9 mouse cellular contexts compared by ENCODE assay signal in genomic region chr8:70505698-70506327, GRCm38 (mm10). TPM values are rescaled to one million over a fixed set of nuclear protein-coding genes. Genes with fewer than 3 reads are reported as not detected.
DNase-seq lines count a peak whose midpoint lies in the region; ATAC-seq and TF ChIP-seq lines count a peak whose summit lies in the region.
"Had no signal": no experiment of that assay in that cellular context is flagged by ENCODE, and none has a peak within 500 bp of the region (broad histone marks: within the 10 kb centered on the region; RNA-seq: fewer than 3 reads in every experiment).

No protein-coding gene starts in this region.

- TF ChIP-seq EP300 in ES-Bruce4 (IDR thresholded peaks at IDR 0.05; ENCODE audit: insufficient read depth, low read depth, low read length) = no peak

- H3K9ac ChIP-seq in heart, embryonic 11.5 days (ENCODE audit: low read depth, low read length) = peak overlapping the region; percentile 89
- peak overlapping the region; percentile 87 for H3K9ac ChIP-seq in ES-Bruce4 (ENCODE audit: low read depth, poor library complexity, severe bottlenecking)
- peak overlapping the region; percentile 75 for H3K9ac ChIP-seq in forebrain, embryonic 14.5 days (ENCODE audit: low read length)
- peak overlapping the region; percentile 91 for H3K9ac ChIP-seq in liver, embryonic 11.5 days (ENCODE audit: low read depth, low read length)
- peak overlapping the region; percentile 78 for H3K9ac ChIP-seq in stomach, embryonic 15.5 days

- WGBS in heart, embryonic 11.5 days (ENCODE audit: insufficient replicate concordance) = 36% methylated on average over 32 of the region's 32 CpGs
- WGBS in forebrain, embryonic 14.5 days = 44% methylated on average over 32 of the region's 32 CpGs
- 39% methylated on average over 32 of the region's 32 CpGs for WGBS in liver, embryonic 11.5 days
- 34% methylated on average over 32 of the region's 32 CpGs for WGBS in stomach, embryonic 15.5 days

- no peaks in the 10 kb centered on the region for H3K9me3 ChIP-seq in heart, embryonic 11.5 days (replicated peaks; ENCODE audit: control insufficient read depth, low read length)
- no peaks in the 10 kb centered on the region for H3K9me3 ChIP-seq in ES-Bruce4 (replicated peaks; ENCODE audit: control insufficient read depth, insufficient read depth, low read length, poor library complexity, severe bottlenecking)
- H3K9me3 ChIP-seq in forebrain, embryonic 14.5 days (replicated peaks; ENCODE audit: control insufficient read depth, low read length) = no peaks in the 10 kb centered on the region
- no peaks in the 10 kb centered on the region for H3K9me3 ChIP-seq in liver, embryonic 11.5 days (ENCODE audit: control insufficient read depth, low read length)
- H3K9me3 ChIP-seq in stomach, embryonic 15.5 days = no peaks in the 10 kb centered on the region

- H3K27me3 ChIP-seq in heart, embryonic 11.5 days (ENCODE audit: control insufficient read depth, insufficient read depth, low read length) = peaks cover 34% of the 10 kb centered on the region
- no peaks in the 10 kb centered on the region for H3K27me3 ChIP-seq in ES-Bruce4 (ENCODE audit: control insufficient read depth, insufficient read depth, low read length, poor library complexity, severe bottlenecking)
- H3K27me3 ChIP-seq in forebrain, embryonic 14.5 days (replicated peaks; ENCODE audit: control insufficient read depth, insufficient read depth, low read length) = peaks cover 29% of the 10 kb centered on the region
- H3K27me3 ChIP-seq in liver, embryonic 11.5 days (replicated peaks; ENCODE audit: control insufficient read depth, insufficient read depth, low read length) = peaks cover 27% of the 10 kb centered on the region
- peaks cover 26% of the 10 kb centered on the region for H3K27me3 ChIP-seq in stomach, embryonic 15.5 days (replicated peaks)

- H3K4me1 ChIP-seq in heart, embryonic 11.5 days (ENCODE audit: control insufficient read depth, insufficient read depth, low read length) = peaks cover 37% of the 10 kb centered on the region
- no peaks in the 10 kb centered on the region for H3K4me1 ChIP-seq in ES-Bruce4 (ENCODE audit: control insufficient read depth, insufficient read depth, low read length)
- H3K4me1 ChIP-seq in forebrain, embryonic 14.5 days (ENCODE audit: control insufficient read depth, insufficient read depth, low read length) = peaks cover 16% of the 10 kb centered on the region
- peaks cover 39% of the 10 kb centered on the region for H3K4me1 ChIP-seq in liver, embryonic 11.5 days (replicated peaks; ENCODE audit: control insufficient read depth, insufficient read depth, low read length)
- peaks cover 56% of the 10 kb centered on the region for H3K4me1 ChIP-seq in stomach, embryonic 15.5 days

- DNase-seq in heart, adult 18-20 months = no peak
- no peak for DNase-seq in forebrain, embryonic 14.5 days (ENCODE audit: low spot score)
- no peak for DNase-seq in liver, embryonic 11.5 days (ENCODE audit: low spot score)
- no peak for DNase-seq in cerebellum, postnatal 4 days (ENCODE audit: low spot score in 2 of 2)

- ATAC-seq in heart, embryonic 11.5 days (replicated peaks; ENCODE audit: insufficient number of reproducible peaks, low FRiP score, low TSS enrichment) = peak; percentile 20
- no peak; the same call in 1 of the 2 replicates for ATAC-seq in forebrain, embryonic 14.5 days
- ATAC-seq in liver, embryonic 11.5 days (replicated peaks; ENCODE audit: low FRiP score) = peak; percentile 26
- peak; percentile 8 for ATAC-seq in stomach, embryonic 15.5 days (ENCODE audit: insufficient read depth, low FRiP score, low read depth)
- ATAC-seq in frontal cortex, adult (ENCODE audit: low TSS enrichment) = no peak

- no peak for TF ChIP-seq CTCF in ES-Bruce4 (IDR thresholded peaks at IDR 0.05; ENCODE audit: low read depth, low read length)

- peak overlapping the region; percentile 73 for H3K4me3 ChIP-seq in heart, embryonic 11.5 days (ENCODE audit: low read depth, low read length)
- peak overlapping the region; percentile 59 for H3K4me3 ChIP-seq in ES-Bruce4 (ENCODE audit: low read depth, low read length)
- H3K4me3 ChIP-seq in forebrain, embryonic 14.5 days (ENCODE audit: low read depth, low read length) = peak overlapping the region; percentile 52
- H3K4me3 ChIP-seq in liver, embryonic 11.5 days (ENCODE audit: low read depth, low read length) = peak overlapping the region; percentile 73
- peak overlapping the region; percentile 82 for H3K4me3 ChIP-seq in stomach, embryonic 15.5 days (replicated peaks)

- peak overlapping the region; percentile 89 for H3K4me2 ChIP-seq in heart, embryonic 11.5 days
- H3K4me2 ChIP-seq in forebrain, embryonic 14.5 days (ENCODE audit: low read length) = peak overlapping the region; percentile 89
- peak overlapping the region; percentile 77 for H3K4me2 ChIP-seq in liver, embryonic 11.5 days
- H3K4me2 ChIP-seq in stomach, embryonic 15.5 days = peak overlapping the region; percentile 88

- no peak for TF ChIP-seq POLR2A in ES-Bruce4 (IDR thresholded peaks at IDR 0.05; ENCODE audit: insufficient read depth, low read length)

- peak overlapping the region; percentile 87 for H3K27ac ChIP-seq in heart, embryonic 11.5 days (ENCODE audit: low read depth, low read length)
- H3K27ac ChIP-seq in ES-Bruce4 (ENCODE audit: insufficient read depth, low read length) = peak overlapping the region; percentile 21; the same call in 1 of the 2 replicates
- H3K27ac ChIP-seq in forebrain, embryonic 14.5 days (ENCODE audit: low read depth, low read length) = peak overlapping the region; percentile 85; the same call in 1 of the 2 replicates
- H3K27ac ChIP-seq in liver, embryonic 11.5 days (ENCODE audit: low read depth, low read length) = peak overlapping the region; percentile 95; the same call in 1 of the 2 replicates
- peak overlapping the region; percentile 95 for H3K27ac ChIP-seq in stomach, embryonic 15.5 days

- peaks cover 10% of the 10 kb centered on the region for H3K36me3 ChIP-seq in heart, embryonic 11.5 days (ENCODE audit: control insufficient read depth, insufficient read depth, low read length)
- H3K36me3 ChIP-seq in ES-Bruce4 (ENCODE audit: control insufficient read depth, insufficient read depth, low read length, poor library complexity, severe bottlenecking) = peaks cover 24% of the 10 kb centered on the region
- peaks cover 29% of the 10 kb centered on the region for H3K36me3 ChIP-seq in forebrain, embryonic 14.5 days (ENCODE audit: control insufficient read depth, insufficient read depth, low read length)
- H3K36me3 ChIP-seq in liver, embryonic 11.5 days (ENCODE audit: control insufficient read depth, insufficient read depth, low read length) = peaks cover 20% of the 10 kb centered on the region
- peaks cover 18% of the 10 kb centered on the region for H3K36me3 ChIP-seq in stomach, embryonic 15.5 days

RNA-seq across cellular contexts. Expression of gene Rex1bd, which starts 0.7 kb away (rescaled TPM):
- polyA plus RNA-seq in heart, embryonic 11.5 days (2014; fragmentation: Nextera tagmentation; extraction: Ambion mirVana) = 109 and 124 TPM in 2 replicates
- total RNA-seq in heart, adult 18-20 months (2021) = 100 to 1,000 TPM; 113 to 128 TPM
- 40.0 and 43.7 TPM in 2 replicates for polyA plus RNA-seq in ES-Bruce4 (2011; ENCODE audit: insufficient read depth, insufficient read length, low read depth, missing spikeins)
- 174 and 199 TPM in 2 replicates for polyA plus RNA-seq in forebrain, embryonic 14.5 days (2014; fragmentation: Nextera tagmentation; extraction: Ambion mirVana)
- polyA plus RNA-seq in liver, embryonic 11.5 days (2014; fragmentation: Nextera tagmentation; extraction: Ambion mirVana) = 113 and 120 TPM in 2 replicates
- 125 and 130 TPM in 2 replicates for polyA plus RNA-seq in stomach, embryonic 15.5 days (2015; fragmentation: Nextera tagmentation; extraction: Ambion mirVana)

RNA-seq across cellular contexts. Expression of gene Uba52, which starts 4.8 kb away (rescaled TPM):
- 798 and 827 TPM in 2 replicates for polyA plus RNA-seq in heart, embryonic 11.5 days (2014; fragmentation: Nextera tagmentation; extraction: Ambion mirVana)
- 1,000 to 10,000 TPM; 1,328 to 1,514 TPM for total RNA-seq in heart, adult 18-20 months (2021)
- 1,157 and 1,272 TPM in 2 replicates for polyA plus RNA-seq in ES-Bruce4 (2011; ENCODE audit: insufficient read depth, insufficient read length, low read depth, missing spikeins)
- 709 and 911 TPM in 2 replicates for polyA plus RNA-seq in forebrain, embryonic 14.5 days (2014; fragmentation: Nextera tagmentation; extraction: Ambion mirVana)
- polyA plus RNA-seq in liver, embryonic 11.5 days (2014; fragmentation: Nextera tagmentation; extraction: Ambion mirVana) = 1,024 and 1,077 TPM in 2 replicates
- 843 and 950 TPM in 2 replicates for polyA plus RNA-seq in stomach, embryonic 15.5 days (2015; fragmentation: Nextera tagmentation; extraction: Ambion mirVana)

RNA-seq across cellular contexts. Expression of gene Crlf1, which starts 12.9 kb away (rescaled TPM):
- 0.80 and 3.8 TPM in 2 replicates for polyA plus RNA-seq in heart, embryonic 11.5 days (2014; fragmentation: Nextera tagmentation; extraction: Ambion mirVana)
- total RNA-seq in heart, adult 18-20 months (2021) = under 1 TPM; 0.20 to 0.62 TPM
- polyA plus RNA-seq in ES-Bruce4 (2011; ENCODE audit: insufficient read depth, insufficient read length, low read depth, missing spikeins) = 6.1 and 7.5 TPM in 2 replicates
- polyA plus RNA-seq in forebrain, embryonic 14.5 days (2014; fragmentation: Nextera tagmentation; extraction: Ambion mirVana) = 1.7 and 3.2 TPM in 2 replicates
- polyA plus RNA-seq in liver, embryonic 11.5 days (2014; fragmentation: Nextera tagmentation; extraction: Ambion mirVana) = 3.8 and 5.4 TPM in 2 replicates
- polyA plus RNA-seq in stomach, embryonic 15.5 days (2015; fragmentation: Nextera tagmentation; extraction: Ambion mirVana) = 2.9 and 4.1 TPM in 2 replicates
- total RNA-seq: hematopoietic stem cell, adult 5-6 weeks had no signal

RNA-seq across cellular contexts. Expression of gene Tmem59l, which starts 18.7 kb away (rescaled TPM):
- polyA plus RNA-seq in heart, embryonic 11.5 days (2014; fragmentation: Nextera tagmentation; extraction: Ambion mirVana) = 0.44 and 0.86 TPM in 2 replicates
- total RNA-seq in heart, adult 18-20 months (2021) = not detected
- 3.3 and 4.2 TPM in 2 replicates for polyA plus RNA-seq in ES-Bruce4 (2011; ENCODE audit: insufficient read depth, insufficient read length, low read depth, missing spikeins)
- polyA plus RNA-seq in forebrain, embryonic 14.5 days (2014; fragmentation: Nextera tagmentation; extraction: Ambion mirVana) = 84.4 and 87.4 TPM in 2 replicates
- polyA plus RNA-seq in liver, embryonic 11.5 days (2014; fragmentation: Nextera tagmentation; extraction: Ambion mirVana) = 0.87 and 1.1 TPM in 2 replicates
- polyA plus RNA-seq in stomach, embryonic 15.5 days (2015; fragmentation: Nextera tagmentation; extraction: Ambion mirVana) = 3.0 and 3.5 TPM in 2 replicates

RNA-seq across cellular contexts. Expression of gene Fkbp8, which starts 21.7 kb away (rescaled TPM):
- polyA plus RNA-seq in heart, embryonic 11.5 days (2014; fragmentation: Nextera tagmentation; extraction: Ambion mirVana) = 202 and 212 TPM in 2 replicates
- 100 to 1,000 TPM; 120 to 129 TPM for total RNA-seq in heart, adult 18-20 months (2021)
- 80.5 and 87.3 TPM in 2 replicates for polyA plus RNA-seq in ES-Bruce4 (2011; ENCODE audit: insufficient read depth, insufficient read length, low read depth, missing spikeins)
- 363 and 380 TPM in 2 replicates for polyA plus RNA-seq in forebrain, embryonic 14.5 days (2014; fragmentation: Nextera tagmentation; extraction: Ambion mirVana)
- polyA plus RNA-seq in liver, embryonic 11.5 days (2014; fragmentation: Nextera tagmentation; extraction: Ambion mirVana) = 261 and 285 TPM in 2 replicates
- polyA plus RNA-seq in stomach, embryonic 15.5 days (2015; fragmentation: Nextera tagmentation; extraction: Ambion mirVana) = 292 and 304 TPM in 2 replicates

Comparison
In these comparisons a context has a peak if more than half of its experiments do, and no peak if none do; other contexts are left out.
1. ATAC-seq: peak in heart, embryonic 11.5 days (single experiment), liver, embryonic 11.5 days (single experiment) and stomach, embryonic 15.5 days (single experiment); none in forebrain, embryonic 14.5 days (single experiment) and frontal cortex, adult (single experiment).
2. H3K27ac ChIP-seq: peak in every context shown above with its lines; median percentile 95 in liver, embryonic 11.5 days; 95 in stomach, embryonic 15.5 days; 87 in heart, embryonic 11.5 days; 85 in forebrain, embryonic 14.5 days; 21 in ES-Bruce4.
3. Peak in every context shown above with its lines, with median percentiles within 50 percentile points of each other: H3K4me2 ChIP-seq, H3K4me3 ChIP-seq and H3K9ac ChIP-seq.